Mouse (Mus musculus): ENCODE data around the gene Klf1. TPM values are rescaled to one million over a fixed set of nuclear protein-coding genes. Genes with fewer than 3 reads are reported as not detected.

Gene Klf1
- total RNA-seq, 2 experiments from 2014 or later = 0.23 TPM; not detected in 1

DNA sequence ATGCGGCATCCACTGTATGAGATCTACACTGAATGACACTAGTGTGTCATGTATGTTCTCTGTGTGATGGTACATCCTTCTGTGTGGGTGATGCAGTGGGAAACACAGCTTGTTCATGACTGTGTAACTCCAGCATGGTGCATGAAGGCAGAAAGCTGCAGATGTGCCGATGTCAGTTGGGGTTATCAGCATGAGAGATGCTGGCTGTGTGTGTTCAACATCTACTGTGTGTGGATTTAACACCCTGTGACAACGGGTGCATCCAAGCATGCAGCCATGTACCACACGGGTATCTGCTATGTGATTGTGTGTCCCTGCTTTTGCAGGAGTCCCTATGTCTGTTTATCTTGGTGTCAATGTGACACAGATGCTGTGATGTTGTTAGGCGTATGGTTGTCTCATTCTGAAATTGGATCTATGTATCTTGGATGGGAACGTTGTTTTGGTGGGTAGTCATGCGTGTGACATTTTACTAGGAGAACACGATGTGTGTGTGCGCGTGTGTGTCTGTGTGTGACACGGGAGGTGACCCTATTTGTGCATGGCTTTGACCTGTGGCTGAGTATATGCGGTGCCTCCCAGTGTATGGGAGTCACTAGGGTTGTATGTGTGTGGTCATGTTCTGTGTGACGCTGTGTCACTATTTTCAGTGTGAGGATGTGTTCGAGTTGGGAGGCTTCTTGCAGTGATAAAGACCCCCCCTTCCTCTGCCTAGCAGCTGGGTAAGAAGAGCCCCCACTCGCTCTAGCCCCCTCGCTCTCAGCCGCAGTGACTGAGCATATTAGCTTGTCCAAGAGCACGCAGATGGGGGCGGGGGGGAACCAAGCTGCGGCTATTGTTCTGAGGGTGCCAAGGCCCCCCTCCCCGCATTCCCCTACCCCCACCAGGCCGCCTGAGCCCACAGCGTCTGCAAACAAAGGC is 34.6 kb downstream of the Klf1 start:
- DNase-seq = no peak

DNA sequence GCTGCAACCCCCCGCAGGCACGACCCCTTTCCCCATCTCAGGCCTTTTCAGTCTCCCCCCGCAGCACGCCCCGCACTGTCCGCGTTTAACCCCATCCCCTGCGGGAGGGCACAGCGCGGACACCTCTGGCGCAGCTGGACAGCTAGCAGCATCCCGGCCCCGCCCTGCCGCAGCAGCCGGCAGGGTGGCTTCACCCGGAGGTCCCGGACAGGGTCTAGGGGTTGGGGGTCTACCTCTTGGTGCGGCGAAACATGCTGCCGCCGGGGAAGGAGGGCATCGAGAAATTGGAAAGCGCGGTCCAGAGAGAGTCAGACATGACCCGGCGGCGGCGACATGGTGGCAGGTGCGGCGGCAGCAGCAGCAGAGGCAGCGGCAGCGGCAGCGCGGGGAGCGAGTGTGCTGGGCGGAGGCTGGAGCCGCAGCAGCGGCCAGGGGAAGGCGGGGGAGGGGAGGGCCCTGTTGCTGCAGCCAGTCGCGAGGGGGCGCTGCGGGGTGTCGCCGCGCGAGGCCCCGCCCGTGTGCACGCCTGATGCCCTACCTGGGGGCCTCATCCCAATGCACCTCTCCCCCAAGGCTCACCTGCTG is 35.3 kb downstream of the Klf1 start, which contains the start of gene Mast1:
Mast1 (minus strand) TSS at position 398 of the 585 bp plus-strand sequence.
- DNase-seq = peak; percentile 71

DNA sequence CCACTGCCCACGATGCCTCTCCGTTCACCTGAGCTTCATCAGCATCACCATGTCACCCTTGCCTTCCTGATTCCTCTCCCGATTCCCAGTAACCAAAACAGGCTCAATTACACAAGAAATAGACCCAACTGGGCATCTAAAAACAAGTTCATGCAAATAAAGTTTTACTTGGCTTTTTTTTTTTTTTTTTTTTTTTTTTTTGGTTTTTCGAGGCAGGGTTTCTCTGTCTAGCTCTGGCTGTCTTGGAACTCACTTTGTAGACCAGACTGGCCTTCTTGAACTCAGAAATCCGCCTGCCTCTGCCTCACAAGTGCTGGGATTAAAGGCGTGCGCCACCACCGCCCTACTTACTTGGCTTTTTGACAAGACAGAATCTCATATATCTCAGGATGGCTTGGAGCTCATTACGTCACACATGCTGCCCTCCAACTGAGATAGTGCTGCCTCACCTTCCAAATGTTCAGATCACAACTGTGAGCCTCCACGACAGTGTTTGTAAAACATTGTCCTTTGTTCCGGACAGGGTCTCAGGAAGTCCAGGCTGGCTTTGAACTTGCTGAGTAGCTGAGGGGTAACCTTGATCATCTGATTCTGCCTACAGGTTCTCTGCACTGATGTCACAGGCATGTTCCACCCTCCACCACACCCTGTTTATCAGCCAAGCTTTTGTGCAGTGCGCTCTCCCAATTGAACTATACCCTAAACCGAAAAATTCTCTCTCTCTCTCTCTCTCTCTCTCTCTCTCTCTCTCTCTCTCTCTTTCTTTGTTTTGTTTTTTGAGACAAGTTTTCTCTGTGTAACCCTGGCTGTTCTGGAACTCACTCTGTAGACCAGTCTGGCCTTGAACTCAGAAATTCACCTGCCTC is 36.1 kb downstream of the Klf1 start:
- no peak for DNase-seq

DNA sequence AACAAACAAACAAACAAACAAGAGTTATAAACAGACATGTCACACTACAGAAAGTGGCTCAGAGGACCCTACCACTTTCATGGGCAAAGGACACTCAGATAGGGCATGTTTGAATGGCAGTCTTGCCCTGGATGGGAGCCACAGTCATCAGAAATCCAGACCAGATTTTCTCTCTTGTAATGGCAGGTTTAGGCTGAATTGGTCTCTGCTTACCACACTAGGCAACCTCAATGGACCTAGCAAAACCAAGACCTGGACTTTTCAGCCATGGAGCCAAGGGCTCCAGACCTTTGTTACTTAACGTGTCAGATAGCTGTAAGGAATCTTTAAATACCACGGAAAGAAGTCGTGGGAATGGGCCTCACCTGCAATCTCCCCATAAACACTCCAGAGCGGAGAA is 42.0 kb downstream of the Klf1 start:
- DNase-seq = no peak

DNA sequence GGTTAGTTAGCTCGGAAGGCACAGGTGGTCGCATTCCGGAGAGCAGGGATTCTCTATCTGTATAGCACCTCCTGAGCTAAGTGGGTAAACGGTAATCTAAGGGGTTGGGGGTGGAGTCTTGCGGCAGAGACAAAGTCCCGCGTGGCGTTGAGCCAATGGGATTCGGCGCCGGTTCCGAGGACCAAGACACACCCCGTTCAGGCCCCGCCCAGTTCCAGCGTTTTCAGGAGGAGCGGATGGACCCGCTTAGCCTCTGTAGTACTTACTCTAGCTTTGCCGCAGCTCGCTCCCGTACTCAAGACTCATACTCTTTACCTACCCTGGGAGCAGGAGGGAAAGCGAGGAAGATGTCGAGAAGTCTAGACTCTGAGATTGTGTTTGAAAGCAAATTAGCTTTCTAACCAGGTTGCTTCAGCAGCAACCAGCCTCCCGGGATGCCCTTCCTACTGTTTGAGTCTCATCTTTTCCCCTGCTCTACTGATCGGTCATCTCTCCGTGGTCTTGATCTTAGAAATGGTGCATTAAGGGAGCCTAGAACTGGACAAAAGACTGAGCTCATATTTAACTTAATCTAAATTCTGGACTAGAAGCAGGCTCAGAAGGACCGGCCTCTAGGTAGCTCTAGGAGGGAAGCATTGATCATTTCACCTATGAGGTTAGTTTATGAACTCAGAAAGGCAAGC is 42.9 kb downstream of the Klf1 start:
- peak; percentile 36 for DNase-seq

DNA sequence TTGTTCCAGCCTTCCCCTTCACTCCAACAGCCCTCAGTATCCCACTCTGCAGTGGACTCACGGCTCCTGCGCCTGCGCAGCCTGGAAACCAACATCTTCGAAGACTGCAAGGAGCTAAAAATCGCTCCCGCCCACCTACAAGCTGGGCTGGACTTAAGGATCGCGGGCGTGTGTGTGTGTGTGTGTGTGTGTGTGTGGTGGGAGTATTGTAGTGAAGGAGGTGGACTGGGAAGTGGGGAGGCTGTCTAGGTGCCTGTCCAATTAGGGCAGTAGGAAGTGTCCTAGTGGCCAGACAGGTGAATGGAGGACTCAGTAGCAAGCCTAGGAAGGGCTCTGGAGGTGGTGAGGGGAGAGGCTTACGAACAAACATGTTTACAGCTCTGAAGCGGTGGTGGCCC is 43.5 kb downstream of the Klf1 start:
- DNase-seq = no peak

DNA sequence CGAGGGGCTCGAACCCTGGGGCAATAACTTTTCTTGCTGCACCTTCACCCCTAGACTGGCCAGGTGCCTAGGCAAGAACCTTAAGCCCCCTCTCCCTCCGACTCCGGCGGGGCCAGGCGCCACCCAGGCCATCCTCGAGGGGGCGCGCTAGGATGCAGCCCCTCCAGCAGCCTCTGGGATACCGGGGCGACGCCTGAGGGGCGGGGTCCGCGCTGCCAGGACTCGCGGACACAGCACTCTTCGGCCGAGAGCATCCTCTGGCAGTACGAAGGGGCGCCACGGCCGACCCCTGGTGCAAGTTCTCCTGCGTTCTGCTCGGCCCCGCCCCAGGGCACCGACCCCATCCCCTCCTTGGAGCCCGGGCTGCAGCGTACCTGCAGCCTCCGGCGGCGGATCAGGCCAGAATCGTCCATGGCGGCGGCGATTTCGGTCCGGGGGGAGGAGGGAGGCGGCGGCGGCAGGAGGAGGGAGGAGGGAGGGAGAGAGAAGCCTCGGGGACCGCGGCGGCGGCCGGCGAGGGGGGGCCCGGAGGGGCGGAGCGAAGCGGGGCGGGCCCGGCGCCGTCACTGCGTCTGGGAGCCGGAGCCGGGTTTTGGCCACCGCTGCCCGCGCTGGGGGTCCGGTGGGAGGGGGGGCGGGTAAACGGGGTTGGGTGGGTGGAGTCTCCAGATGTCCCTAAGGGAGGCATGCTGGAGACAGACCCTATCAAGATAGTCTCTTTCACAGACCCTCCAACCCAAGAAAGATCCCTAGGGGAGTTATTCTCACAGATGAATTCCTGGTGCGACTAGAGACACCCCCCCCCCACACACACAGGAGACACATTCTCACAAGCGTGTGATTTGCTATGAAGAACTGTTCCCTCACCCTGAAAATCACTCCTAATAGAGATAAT is 44.2 kb downstream of the Klf1 start:
- DNase-seq = peak; percentile 19

DNA sequence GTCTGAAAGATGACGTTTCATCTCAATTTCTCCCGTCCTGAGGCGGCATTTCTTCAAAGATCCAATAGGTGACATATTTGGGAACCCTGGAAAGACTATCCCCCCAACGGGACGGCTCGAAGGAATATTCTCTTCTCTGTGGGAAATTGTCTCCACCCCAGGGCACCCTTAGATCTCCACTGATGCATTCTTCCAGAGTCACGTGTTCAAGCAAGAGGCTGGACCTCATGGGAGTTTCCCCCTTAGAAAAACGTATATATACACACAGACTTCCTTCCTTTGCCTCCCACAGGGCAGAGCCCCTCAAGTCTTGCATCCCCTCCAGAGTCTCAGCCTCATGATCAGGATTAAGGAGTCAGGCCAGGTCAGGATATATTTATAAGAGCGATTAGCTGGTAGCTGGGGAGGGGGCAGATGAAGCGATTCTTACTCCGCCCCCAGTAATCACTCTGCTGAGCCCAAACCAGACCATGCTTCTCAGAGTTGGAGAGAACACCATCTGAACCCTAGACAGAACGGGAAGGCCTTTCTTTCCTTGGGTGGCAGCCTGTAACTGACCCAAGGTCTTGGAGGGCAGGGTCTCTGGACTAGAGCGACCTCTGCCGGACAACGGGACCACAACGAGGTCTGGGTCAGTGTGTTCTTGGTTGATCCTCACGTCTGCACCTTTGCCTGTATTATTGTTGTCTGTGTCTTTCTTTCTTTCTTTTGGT is 45.0 kb downstream of the Klf1 start, which contains the start of gene Rtbdn:
Rtbdn (plus strand) TSS at position 464 of the 713 bp plus-strand sequence.
- no peak for DNase-seq

DNA sequence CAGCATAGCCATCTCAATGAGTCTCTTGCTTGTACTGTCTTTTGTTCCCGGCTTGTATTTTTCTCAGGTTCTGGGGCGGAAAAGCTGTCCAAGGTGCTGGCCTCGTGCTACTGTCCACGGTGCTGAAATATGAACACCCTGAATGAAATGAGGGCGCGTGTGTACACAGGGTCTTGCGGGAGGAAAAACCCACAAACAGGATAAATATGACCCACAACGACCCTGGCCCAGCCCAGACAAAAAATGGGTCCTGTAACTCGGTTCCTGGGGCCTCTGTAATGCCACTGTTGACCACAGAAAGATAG is 45.5 kb downstream of the Klf1 start:
- DNase-seq = peak; percentile 66

DNA sequence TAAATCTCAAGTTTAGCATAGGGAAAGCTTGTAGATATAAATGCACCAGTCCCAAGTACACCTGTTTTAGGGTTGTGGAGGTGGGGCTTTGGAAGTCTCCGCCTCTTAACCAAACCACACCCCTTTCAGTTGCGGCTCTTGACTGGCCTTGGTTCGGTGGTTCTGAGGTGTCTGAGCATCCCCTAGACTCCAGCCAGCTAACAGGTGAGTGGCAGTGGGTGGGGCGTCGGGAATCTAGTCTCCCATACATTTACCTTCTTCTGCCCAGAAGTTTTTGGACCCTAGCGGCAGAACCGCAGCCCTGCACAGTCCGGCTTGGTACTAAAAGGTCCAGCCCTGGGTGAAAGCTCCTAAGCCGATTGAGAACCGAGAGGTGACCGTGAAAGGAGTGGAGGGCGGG is 48.0 kb downstream of the Klf1 start:
- DNase-seq = no peak

DNA sequence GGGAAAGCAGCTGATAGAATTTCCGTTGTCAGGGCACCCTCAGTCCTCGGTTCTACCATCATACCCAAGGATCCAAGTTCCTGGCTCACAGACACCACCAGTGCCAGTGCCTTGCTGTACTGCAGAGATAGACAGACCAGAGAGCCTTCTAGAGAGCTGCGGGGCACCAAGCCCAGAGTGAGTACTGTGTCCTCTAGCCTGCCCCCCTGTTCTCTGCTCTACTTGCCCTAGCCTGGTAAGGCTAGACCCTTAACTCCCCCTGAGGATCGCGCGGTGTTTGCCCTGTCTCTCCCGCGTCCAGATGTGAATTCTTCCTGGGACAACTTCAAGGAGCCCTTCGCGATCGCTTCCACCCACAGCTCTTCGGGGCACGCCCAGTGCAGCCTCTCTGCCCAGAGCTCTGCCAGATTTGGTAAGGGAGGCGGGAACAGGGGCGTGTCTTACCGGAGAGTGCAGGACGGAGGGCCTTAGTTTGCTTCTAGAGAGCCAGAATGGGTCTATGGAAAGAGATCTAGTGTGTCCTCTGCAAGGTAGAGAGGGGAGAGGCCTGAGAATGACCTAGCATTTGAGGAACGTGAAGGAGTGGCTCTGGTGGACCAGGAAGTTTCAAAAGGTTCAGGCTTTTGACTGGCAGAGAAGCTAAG is 51.0 kb downstream of the Klf1 start:
- DNase-seq = peak; percentile 40

Small RNA genes within 50 kb of the gene (microRNA-seq; reads per million reads assigned to microRNA genes)
- gene Gm24197 = 0 reads per million in 2 experiments
- gene Mir7069 = 3.5 to 7.6 reads per million in 2 experiments

Other genes starting within 250 kb of the Klf1 start
- 10 to 100 TPM; 33.3 to 35.5 TPM for gene Ier2, start 239.1 kb upstream of the Klf1 start, total RNA-seq (2021)
- 10 to 100 TPM; 47.4 to 48.8 TPM for gene Trmt1, start 215.6 kb upstream of the Klf1 start, total RNA-seq (2021)
- 10 to 100 TPM; 65.0 to 68.7 TPM for gene Nacc1, start 214.1 kb upstream of the Klf1 start, total RNA-seq (2021)
- 10 to 100 TPM in 1 of 2 experiments, 1 to 10 TPM in 1; 9.6 to 10.6 TPM for gene Lyl1, start 200.5 kb upstream of the Klf1 start, total RNA-seq (2021)
- gene G430095P16Rik, start 178.9 kb upstream of the Klf1 start, total RNA-seq (2021) = 1 to 10 TPM; 1.1 to 1.3 TPM
- 100 to 1,000 TPM; 189 to 211 TPM for gene Nfix, start 101.6 kb upstream of the Klf1 start, total RNA-seq (2021)
- 1 to 10 TPM; 3.4 to 3.6 TPM for gene Dand5, start 79.1 kb upstream of the Klf1 start, total RNA-seq (2021)
- gene Gadd45gip1, start 70.4 kb upstream of the Klf1 start, total RNA-seq (2021) = 10 to 100 TPM; 24.2 to 26.2 TPM
- gene Rad23a, start 61.3 kb upstream of the Klf1 start, total RNA-seq (2021) = 10 to 100 TPM; 90.9 to 91.8 TPM
- gene Calr, start 55.0 kb upstream of the Klf1 start, total RNA-seq (2021) = 100 to 1,000 TPM; 320 to 358 TPM
- 10 to 100 TPM; 36.3 to 37.0 TPM for gene Farsa, start 44.9 kb upstream of the Klf1 start, total RNA-seq (2021)
- gene Syce2, start 29.8 kb upstream of the Klf1 start, total RNA-seq (2021) = 10 to 100 TPM; 10.5 to 12.7 TPM
- 10 to 100 TPM; 29.7 to 33.0 TPM for gene Gcdh, start 8.0 kb upstream of the Klf1 start, total RNA-seq (2021)
- 1 to 10 TPM; 6.0 to 7.1 TPM for gene Dnase2a, start 6.6 kb downstream of the Klf1 start, total RNA-seq (2021)
- under 1 TPM; 0.09 to 0.24 TPM for gene Mast1, start 35.4 kb downstream of the Klf1 start, total RNA-seq (2021)
- not detected for gene Rtbdn, start 45.1 kb downstream of the Klf1 start, total RNA-seq (2021)
- 1 to 10 TPM in 1 of 2 experiments, not detected in 1; 1.5 TPM for gene Gm49661, start 67.5 kb downstream of the Klf1 start, total RNA-seq (2021)
- gene Prdx2, start 67.7 kb downstream of the Klf1 start, total RNA-seq (2021) = 100 to 1,000 TPM; 678 to 716 TPM
- gene Rnaseh2a, start 67.8 kb downstream of the Klf1 start, total RNA-seq (2021) = 10 to 100 TPM; 61.8 to 69.1 TPM
- 10 to 100 TPM; 12.3 to 12.4 TPM for gene Junb, start 76.8 kb downstream of the Klf1 start, total RNA-seq (2021)
- 1 to 10 TPM; 2.2 to 2.6 TPM for gene Hook2, start 88.7 kb downstream of the Klf1 start, total RNA-seq (2021)
- not detected for gene Best2, start 112.6 kb downstream of the Klf1 start, total RNA-seq (2021)
- gene Asna1, start 123.4 kb downstream of the Klf1 start, total RNA-seq (2021) = 10 to 100 TPM; 82.3 to 85.2 TPM
- gene Trir, start 124.9 kb downstream of the Klf1 start, total RNA-seq (2021) = 100 to 1,000 TPM; 132 to 133 TPM
- gene Tnpo2, start 135.0 kb downstream of the Klf1 start, total RNA-seq (2021) = 10 to 100 TPM; 36.4 to 41.0 TPM
- 10 to 100 TPM; 14.1 to 15.1 TPM for gene Fbxw9, start 158.1 kb downstream of the Klf1 start, total RNA-seq (2021)
- not detected for gene Gm5741, start 166.1 kb downstream of the Klf1 start, total RNA-seq (2021)
- gene Dhps, start 169.8 kb downstream of the Klf1 start, total RNA-seq (2021) = 10 to 100 TPM; 40.0 to 40.5 TPM
- 10 to 100 TPM; 52.4 to 61.0 TPM for gene Wdr83os, start 178.8 kb downstream of the Klf1 start, total RNA-seq (2021)
- gene Wdr83, start 179.4 kb downstream of the Klf1 start, total RNA-seq (2021) = 10 to 100 TPM; 22.7 to 28.9 TPM
- gene Man2b1, start 181.3 kb downstream of the Klf1 start, total RNA-seq (2021) = 10 to 100 TPM; 26.5 to 29.9 TPM
- 1 to 10 TPM; 1.5 to 2.0 TPM for gene Zfp791, start 221.2 kb downstream of the Klf1 start, total RNA-seq (2021)
- gene Cks1brt, start 250.0 kb downstream of the Klf1 start, total RNA-seq (2021) = not detected

Data from heart, postnatal 4 days (tissue).